Mouse (Mus musculus) thymus, adult 2 months (tissue): ENCODE data around the gene Kiz. TPM values are rescaled to one million over a fixed set of nuclear protein-coding genes. Genes with fewer than 3 reads are reported as not detected.

Experiments used
- DNase-seq: peaks from one replicate; pipeline ENCODE4 v3.0.0; 2021
- H3K27ac ChIP-seq: fragments of 200-500 bp; 2 replicates; pipeline ENCODE4 v1.5.1; 2012; ENCODE audit warnings: low read length, control low read depth; ENCODE audit not compliant: control insufficient read depth, insufficient read depth
- H3K27me3 ChIP-seq: fragments of 200-500 bp; 2 replicates; pipeline ENCODE4 v1.6.1; 2012; ENCODE audit warnings: mild to moderate bottlenecking, low read length, moderate library complexity, mixed read lengths; ENCODE audit not compliant: control insufficient read depth, insufficient read depth
- H3K36me3 ChIP-seq: fragments of 200-500 bp; 2 replicates; pipeline ENCODE4 v1.6.1; 2012; ENCODE audit warnings: mild to moderate bottlenecking, low read length, moderate library complexity; ENCODE audit not compliant: control insufficient read depth, insufficient read depth
- H3K4me1 ChIP-seq: fragments of 200-500 bp; replicated peaks from 2 replicates; pipeline ENCODE4 v1.6.1; 2012; ENCODE audit warnings: low read length; ENCODE audit not compliant: control insufficient read depth, insufficient read depth
- H3K4me3 ChIP-seq: fragments of 200-500 bp; 2 replicates; pipeline ENCODE4 v1.5.1; 2012; ENCODE audit warnings: mild to moderate bottlenecking, low read length, control low read depth, moderate library complexity; ENCODE audit not compliant: control insufficient read depth, insufficient read depth
- CTCF ChIP-seq: fragments of 200-500 bp; IDR thresholded peaks from 2 replicates; pipeline ENCODE4 v1.5.1; 2012; ENCODE audit warnings: mild to moderate bottlenecking, control low read depth, low read length, moderate library complexity, borderline replicate concordance; ENCODE audit not compliant: control insufficient read depth, poor library complexity, insufficient read depth; ENCODE audit errors: extremely low read depth
- POLR2A ChIP-seq: fragments of 200-500 bp; IDR thresholded peaks from 2 replicates; pipeline ENCODE4 v1.6.1; 2012; ENCODE audit warnings: mild to moderate bottlenecking, low read length, control low read depth, moderate library complexity; ENCODE audit not compliant: control insufficient read depth, poor library complexity, insufficient read depth; ENCODE audit errors: extremely low read depth
- WGBS: fragments of 180-500 bp; shearing (Covaris S2); methylation state at CpG from one replicate; pipeline ENCODE4 v1.1.7; 2018; 5-methylcytosine and 5-hydroxymethylcytosine counted together
- polyA plus RNA-seq: library from polyadenylated mRNA; depleted of rRNA; stranded (reverse); fragments of >200 nt; gene quantifications from 2 replicates; pipeline ENCODE4 v1.2.3, GENCODE M21; 2012; rRNA removed

Kiz gene
- polyA plus RNA-seq, result 3.7 TPM in 2 replicates

GRCm38 (mm10) chr2:146855599-146856039, at the start of gene Kiz:
Gene Kiz (plus strand): TSS chr2:146855864.
- peak; percentile 95 for DNase-seq
- peak within 1 kb of the TSS; percentile 32; the same call in 1 of the 2 replicates for H3K27ac ChIP-seq
- no peaks in the 10 kb centered on the region for H3K27me3 ChIP-seq

GRCm38 (mm10) chr2:146809706-146810256, 45.9 kb upstream of the Kiz start:
- H3K36me3 ChIP-seq, result no peaks in the 10 kb centered on the region
- TF ChIP-seq POLR2A, result no peak
- TF ChIP-seq CTCF, result no peak
- H3K27me3 ChIP-seq, result no peaks in the 10 kb centered on the region
- 92% methylated on average over 7 of the region's 7 CpGs for WGBS
- no peak for DNase-seq
- H3K4me1 ChIP-seq, result no peaks in the 10 kb centered on the region
- H3K27ac ChIP-seq, result no peak overlapping the region
- H3K4me3 ChIP-seq, result no peak overlapping the region

More at GRCm38 (mm10) chr2:146855599-146856039, at the start of gene Kiz:
- no peaks in the 10 kb centered on the region for H3K36me3 ChIP-seq
- under 1% methylated on average over 32 of the region's 32 CpGs for WGBS
- H3K4me1 ChIP-seq, result no peaks in the 10 kb centered on the region
- TF ChIP-seq CTCF (no peak; the same call in 1 of the 2 replicates), POLR2A (peak; percentile 75)
- peak within 1 kb of the TSS; percentile 95 for H3K4me3 ChIP-seq

GRCm38 (mm10) chr2:146810695-146811094, 45.0 kb upstream of the Kiz start:
- H3K27ac ChIP-seq, result no peak overlapping the region
- H3K36me3 ChIP-seq, result no peaks in the 10 kb centered on the region
- no peak for DNase-seq
- 90% methylated on average over 13 of the region's 13 CpGs for whole genome bisulfite sequencing
- TF ChIP-seq POLR2A, result no peak
- no peak for TF ChIP-seq CTCF
- no peak overlapping the region for H3K4me3 ChIP-seq
- no peaks in the 10 kb centered on the region for H3K27me3 ChIP-seq
- H3K4me1 ChIP-seq, result no peaks in the 10 kb centered on the region

GRCm38 (mm10) chr2:146814978-146815377, 40.7 kb upstream of the Kiz start:
- no peaks in the 10 kb centered on the region for H3K27me3 ChIP-seq
- 89% methylated on average over 7 of the region's 7 CpGs for WGBS
- no peaks in the 10 kb centered on the region for H3K4me1 ChIP-seq
- TF ChIP-seq POLR2A, result no peak
- TF ChIP-seq CTCF, result no peak
- H3K27ac ChIP-seq, result no peak overlapping the region
- H3K36me3 ChIP-seq, result no peaks in the 10 kb centered on the region
- no peak overlapping the region for H3K4me3 ChIP-seq
- no peak for DNase-seq

- DNase-seq, result no peak
- H3K36me3 ChIP-seq, result no peaks in the 10 kb centered on the region
- no peak overlapping the region for H3K27ac ChIP-seq
- no peaks in the 10 kb centered on the region for H3K4me1 ChIP-seq
- H3K27me3 ChIP-seq, result no peaks in the 10 kb centered on the region
- no peak overlapping the region for H3K4me3 ChIP-seq
- WGBS, result 86% methylated on average over 4 of the region's 4 CpGs
- TF ChIP-seq POLR2A (no peak), CTCF (no peak)
Observed at GRCm38 (mm10) chr2:146819065-146819464, 36.6 kb upstream of the Kiz start.

- H3K4me1 ChIP-seq, result no peaks in the 10 kb centered on the region
- 89% methylated on average over 11 of the region's 11 CpGs for WGBS
- no peak overlapping the region for H3K4me3 ChIP-seq
- no peaks in the 10 kb centered on the region for H3K27me3 ChIP-seq
- no peak for TF ChIP-seq POLR2A
- H3K27ac ChIP-seq, result no peak overlapping the region
- DNase-seq, result no peak
- H3K36me3 ChIP-seq, result no peaks in the 10 kb centered on the region
Observed at GRCm38 (mm10) chr2:146823483-146823951, 32.1 kb upstream of the Kiz start.

- Histone ChIP-seq H3K4me3 (no peak overlapping the region), H3K27ac (no peak overlapping the region), H3K4me1 (no peaks in the 10 kb centered on the region), H3K27me3 (no peaks in the 10 kb centered on the region), H3K36me3 (no peaks in the 10 kb centered on the region)
- DNase-seq, result no peak
- 88% methylated on average over 8 of the region's 8 CpGs for WGBS
- TF ChIP-seq POLR2A, result no peak
- TF ChIP-seq CTCF, result no peak
Observed at GRCm38 (mm10) chr2:146824043-146824442, 31.6 kb upstream of the Kiz start.
